Mouse (Mus musculus) myocyte (in vitro differentiated cells): Measurements from ENCODE around the gene Smim4.

Experiments
- MAX ChIP-seq: IDR thresholded peaks from one replicate; pipeline ENCODE4 v1.6.1; 2011; ENCODE audit warnings: low read depth, mild to moderate bottlenecking, control low read depth
- USF1 ChIP-seq: IDR thresholded peaks from one replicate; pipeline ENCODE4 v1.6.1; 2011; ENCODE audit warnings: low read depth, mild to moderate bottlenecking, control low read depth, moderate library complexity

- TF ChIP-seq USF1 (no peak), MAX (no peak)
Observed at GRCm38 (mm10) chr14:31087433-31087832, 41.3 kb downstream of the Smim4 start.
